Mouse (Mus musculus) lung, adult 2 months (tissue): ENCODE results near the gene Hnrnpll. TPM values are rescaled to one million over a fixed set of nuclear protein-coding genes. Genes with fewer than 3 reads are reported as not detected.
"Not testable (repeated sequence)": the region's sequence is repeated elsewhere in the genome, so short reads cannot be mapped to it uniquely, and the experiment has no call there.

Source experiments
- DNase-seq: peaks from one replicate; pipeline ENCODE4 v3.0.0; 2022
- H3K4me1 ChIP-seq: fragments of 200-500 bp; 2 replicates; pipeline ENCODE4 v1.6.1; 2011; ENCODE audit warnings: low read length; ENCODE audit not compliant: control insufficient read depth, insufficient read depth
- H3K4me3 ChIP-seq: fragments of 200-500 bp; replicated peaks from 2 replicates; pipeline ENCODE3; 2011; ENCODE audit warnings: low read depth, mild to moderate bottlenecking, control low read depth, low read length; ENCODE audit errors: extremely low read depth
- CTCF ChIP-seq: fragments of 200-500 bp; IDR thresholded peaks from 2 replicates; pipeline ENCODE4 v1.5.1; 2011; ENCODE audit warnings: mild to moderate bottlenecking, low read length, control low read depth; ENCODE audit not compliant: insufficient read depth
- POLR2A ChIP-seq: fragments of 200-500 bp; IDR thresholded peaks from 2 replicates; pipeline ENCODE4 v1.6.1; 2011; ENCODE audit warnings: low read depth, mild to moderate bottlenecking, control low read depth, low read length, borderline replicate concordance; ENCODE audit errors: extremely low read depth
- WGBS: fragments of 180-500 bp; shearing (Covaris S2); methylation state at CpG from one replicate; pipeline ENCODE4 v1.1.7; 2018; 5-methylcytosine and 5-hydroxymethylcytosine counted together
- polyA plus RNA-seq: library from polyadenylated mRNA; depleted of rRNA; stranded (reverse); fragments of >200 nt; gene quantifications from 2 replicates; pipeline ENCODE4 v1.2.3, GENCODE M21; 2012

Gene Hnrnpll
- polyA plus RNA-seq, 1 experiment = 18.2 TPM

DNA sequence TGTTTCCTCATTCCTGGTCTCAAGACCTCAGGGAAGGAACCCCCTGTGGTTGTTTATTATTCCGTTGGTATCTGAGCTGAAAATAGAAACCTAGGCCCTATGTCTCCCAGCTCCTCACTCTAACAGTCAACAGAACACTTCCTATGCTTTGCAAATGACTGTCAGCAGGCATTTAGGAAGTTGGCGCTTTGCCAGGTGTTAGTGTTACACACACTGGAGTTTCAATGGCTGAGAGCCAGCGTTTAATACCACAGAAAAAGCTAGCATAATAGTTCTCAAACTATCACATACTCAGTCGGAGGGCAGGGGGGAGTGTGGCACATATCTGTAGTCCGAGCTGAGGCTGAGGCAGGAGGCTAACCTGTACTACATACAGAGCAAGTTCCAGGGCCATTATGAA lies 53.3 kb downstream of the Hnrnpll start:
- H3K4me1 ChIP-seq = peaks cover 5% of the 10 kb centered on the region
- H3K4me3 ChIP-seq = no peak overlapping the region
- 13% methylated on average over 5 of the region's 5 CpGs for WGBS
- DNase-seq = peak; percentile 48
- TF ChIP-seq POLR2A (no peak), CTCF (no peak)

DNA sequence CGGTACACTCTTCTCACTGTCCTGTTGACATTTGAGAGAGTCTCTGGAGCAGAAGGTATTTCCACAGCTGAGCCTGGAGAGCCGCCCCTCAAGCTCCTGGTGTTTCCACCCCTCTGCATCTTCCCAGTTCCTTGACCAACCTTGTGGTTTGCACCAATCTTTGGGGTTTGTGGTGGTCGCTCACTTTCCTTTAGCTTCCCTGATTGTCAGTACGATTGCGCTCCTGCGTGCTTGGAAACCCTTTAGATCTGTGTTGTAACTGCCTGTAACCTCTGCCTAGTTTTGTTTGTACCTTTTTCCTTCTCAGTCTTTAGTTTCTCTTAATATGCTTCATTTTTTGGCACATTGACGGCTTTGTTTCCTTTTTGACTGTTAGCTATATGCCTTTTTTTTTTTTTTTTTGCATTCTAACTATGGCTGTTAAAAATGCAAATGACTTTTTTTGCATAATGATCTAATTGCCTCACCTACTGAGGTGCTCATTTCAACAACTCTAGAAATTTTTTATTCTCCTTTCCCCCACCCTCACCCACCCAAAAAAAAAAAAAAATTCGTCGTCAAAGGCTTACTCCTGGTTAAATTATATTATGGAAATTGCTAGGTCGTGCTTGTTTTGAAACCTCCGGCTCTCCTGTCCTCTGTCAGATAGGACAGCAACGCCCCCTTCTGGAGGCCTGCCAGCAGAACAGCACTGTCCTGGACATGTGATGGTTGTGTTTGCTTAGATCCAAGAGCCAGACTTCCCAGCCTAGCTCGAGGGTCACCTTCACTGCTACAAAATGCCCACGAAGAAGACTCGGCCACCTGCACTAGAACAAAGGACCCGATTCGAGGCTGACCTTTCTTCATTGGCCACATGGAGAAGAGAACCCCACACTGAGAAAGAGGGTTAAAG lies 57.5 kb downstream of the Hnrnpll start:
- H3K4me1 ChIP-seq = peaks cover 5% of the 10 kb centered on the region
- 38% methylated on average over 17 of the region's 17 CpGs for WGBS
- TF ChIP-seq POLR2A (no peak), CTCF (peak; percentile 61)
- peak; percentile 59 for DNase-seq
- no peak overlapping the region for H3K4me3 ChIP-seq

DNA sequence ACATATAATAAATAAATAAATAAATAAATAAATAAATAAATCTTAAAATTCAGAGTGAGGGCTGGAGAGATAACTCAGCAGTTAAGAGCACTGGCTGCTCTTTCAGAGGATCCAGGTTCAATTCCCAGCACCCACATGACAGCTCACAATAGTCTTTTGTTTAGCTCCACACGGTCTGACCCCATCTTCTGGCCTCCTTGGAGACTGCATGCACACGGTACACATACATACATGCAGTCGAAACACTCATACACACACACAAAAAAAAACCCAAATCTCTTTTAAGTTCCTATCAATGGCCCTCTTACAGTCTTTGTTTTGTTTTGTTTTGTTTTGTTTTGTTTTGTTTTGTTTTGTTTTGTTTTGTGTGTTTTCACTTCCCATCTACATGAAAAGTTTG lies 58.3 kb downstream of the Hnrnpll start:
- WGBS = 96% methylated on average over 3 of the region's 3 CpGs
- not testable (repeated sequence) for H3K4me3 ChIP-seq, DNase-seq, H3K4me1 ChIP-seq

DNA sequence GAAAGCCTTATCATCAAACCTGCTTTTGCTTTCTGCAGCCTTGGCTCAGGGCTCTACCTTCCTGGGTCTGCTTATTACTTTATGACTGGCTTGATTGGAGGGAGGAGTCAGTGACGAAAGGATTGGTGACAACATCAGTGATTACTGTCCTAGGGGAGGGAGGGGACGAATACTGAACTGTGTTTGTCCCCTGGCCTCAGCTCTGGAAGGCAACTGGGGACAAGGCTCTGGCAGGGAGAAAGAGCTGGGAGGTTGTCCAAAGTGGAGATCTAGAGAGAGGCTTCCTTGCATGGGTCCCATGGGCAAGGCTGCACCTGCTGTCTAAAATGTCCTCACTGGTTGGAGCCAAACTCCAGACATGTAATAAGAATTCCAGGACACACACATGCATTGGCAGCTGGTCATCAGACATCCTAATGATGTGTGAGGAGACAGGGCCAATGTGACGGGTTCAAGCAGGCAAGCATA lies 59.7 kb downstream of the Hnrnpll start:
- 65% methylated on average over 3 of the region's 3 CpGs for WGBS
- no peak for DNase-seq
- H3K4me1 ChIP-seq = no peaks in the 10 kb centered on the region
- TF ChIP-seq POLR2A = no peak
- no peak for TF ChIP-seq CTCF
- H3K4me3 ChIP-seq = no peak overlapping the region

DNA sequence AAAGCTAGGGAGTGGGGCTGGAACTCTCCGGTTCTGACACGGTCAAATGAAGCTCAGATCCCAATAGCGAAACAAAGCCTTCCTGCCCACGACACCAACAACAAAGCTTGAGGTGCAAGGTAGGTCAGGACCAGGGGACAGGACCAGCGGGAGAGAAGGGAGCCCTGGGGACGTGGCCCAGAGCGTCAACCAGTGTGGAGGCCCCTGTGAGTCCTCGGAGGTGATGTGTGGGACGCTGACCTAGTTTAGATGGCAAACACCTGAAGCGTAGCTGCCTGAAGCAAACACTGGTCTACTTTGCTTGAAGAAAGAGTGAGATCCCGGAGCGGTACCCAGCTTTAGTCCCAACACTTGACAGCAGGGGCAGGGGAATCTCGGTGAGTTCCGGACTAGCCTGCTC lies 62.5 kb downstream of the Hnrnpll start:
- H3K4me1 ChIP-seq = no peaks in the 10 kb centered on the region
- TF ChIP-seq CTCF (no peak), POLR2A (no peak)
- H3K4me3 ChIP-seq = no peak overlapping the region
- WGBS = 93% methylated on average over 14 of the region's 14 CpGs
- DNase-seq = no peak

DNA sequence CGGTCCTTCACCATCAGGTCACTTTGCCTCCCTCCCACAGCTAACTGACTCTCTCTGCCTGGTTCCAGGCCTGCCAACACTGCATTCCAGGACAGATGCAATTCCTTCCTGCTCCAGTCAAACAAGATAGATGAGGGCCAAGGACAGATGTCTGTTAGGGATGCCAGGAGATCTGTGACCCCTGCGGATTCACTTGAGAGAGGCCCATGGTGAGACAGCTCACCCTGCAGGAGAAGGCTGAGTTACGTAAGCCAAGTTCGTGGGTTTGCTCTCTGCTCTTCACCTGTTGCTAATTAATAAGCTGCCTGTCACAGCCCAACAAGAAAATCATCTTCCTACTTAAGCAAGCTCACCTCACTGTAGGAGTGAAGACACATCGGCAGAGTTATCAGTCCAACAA lies 63.1 kb downstream of the Hnrnpll start:
- no peak for DNase-seq
- 70% methylated on average over 5 of the region's 5 CpGs for WGBS

DNA sequence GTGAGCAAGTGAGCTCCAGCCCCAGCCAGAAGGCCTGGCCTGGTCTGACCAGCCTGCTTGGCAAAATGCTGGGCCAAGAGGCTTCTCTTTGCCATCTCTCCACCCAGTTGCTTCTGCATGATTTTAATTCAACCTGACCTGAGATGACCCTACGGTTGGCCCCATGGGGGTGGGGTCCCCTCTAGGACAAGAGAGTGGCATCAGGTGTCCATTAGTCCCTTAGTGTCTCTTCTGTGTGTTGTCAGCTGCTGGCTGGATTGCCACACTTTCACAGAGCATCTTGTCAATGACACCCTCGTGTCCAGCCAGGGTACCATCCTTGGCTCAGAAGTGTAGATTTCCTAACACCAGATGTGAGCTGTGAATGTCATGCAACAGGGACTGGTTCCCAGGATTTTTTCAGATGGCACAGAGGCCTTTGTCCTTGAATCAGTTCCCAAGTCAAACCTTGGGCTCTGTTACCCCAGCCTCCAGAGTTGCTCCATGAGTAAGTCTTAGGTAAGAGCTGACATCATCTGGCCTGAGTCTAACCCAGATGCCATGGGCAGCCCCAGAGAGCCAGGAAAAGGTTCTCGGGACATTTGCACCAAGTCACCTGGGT lies 66.9 kb downstream of the Hnrnpll start:
- DNase-seq = no peak
- WGBS = 66% methylated on average over 3 of the region's 3 CpGs

More for the DNA sequence above, 63.1 kb downstream of the Hnrnpll start:
- H3K4me1 ChIP-seq = no peaks in the 10 kb centered on the region
- no peak overlapping the region for H3K4me3 ChIP-seq
- no peak for TF ChIP-seq POLR2A
- TF ChIP-seq CTCF = no peak

DNA sequence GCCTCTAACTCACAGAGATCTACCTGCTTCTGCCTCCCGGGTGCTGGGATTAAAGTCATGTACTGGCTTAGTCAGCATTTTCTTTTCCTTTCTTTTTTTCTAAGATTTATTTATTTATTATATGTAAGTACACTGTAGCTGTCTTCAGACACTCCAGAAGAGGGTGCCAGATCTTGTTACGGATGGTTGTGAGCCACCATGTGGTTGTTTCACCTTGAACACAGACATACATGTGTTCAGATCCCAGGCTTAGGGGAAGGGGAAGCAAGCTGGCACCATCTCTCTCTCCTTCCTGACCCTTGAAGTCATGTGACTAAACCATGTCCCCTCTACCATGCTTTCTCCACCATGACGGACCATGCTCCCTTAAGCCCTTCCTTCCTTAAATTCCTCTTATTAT lies 70.0 kb downstream of the Hnrnpll start:
- Histone ChIP-seq H3K4me1 (no peaks in the 10 kb centered on the region), H3K4me3 (no peak overlapping the region)
- DNase-seq = no peak
- no peak for TF ChIP-seq POLR2A
- no peak for TF ChIP-seq CTCF
- WGBS = 94% methylated on average over 3 of the region's 3 CpGs

More for the DNA sequence above, 66.9 kb downstream of the Hnrnpll start:
- TF ChIP-seq POLR2A (no peak), CTCF (no peak)
- Histone ChIP-seq H3K4me3 (no peak overlapping the region), H3K4me1 (no peaks in the 10 kb centered on the region)

DNA sequence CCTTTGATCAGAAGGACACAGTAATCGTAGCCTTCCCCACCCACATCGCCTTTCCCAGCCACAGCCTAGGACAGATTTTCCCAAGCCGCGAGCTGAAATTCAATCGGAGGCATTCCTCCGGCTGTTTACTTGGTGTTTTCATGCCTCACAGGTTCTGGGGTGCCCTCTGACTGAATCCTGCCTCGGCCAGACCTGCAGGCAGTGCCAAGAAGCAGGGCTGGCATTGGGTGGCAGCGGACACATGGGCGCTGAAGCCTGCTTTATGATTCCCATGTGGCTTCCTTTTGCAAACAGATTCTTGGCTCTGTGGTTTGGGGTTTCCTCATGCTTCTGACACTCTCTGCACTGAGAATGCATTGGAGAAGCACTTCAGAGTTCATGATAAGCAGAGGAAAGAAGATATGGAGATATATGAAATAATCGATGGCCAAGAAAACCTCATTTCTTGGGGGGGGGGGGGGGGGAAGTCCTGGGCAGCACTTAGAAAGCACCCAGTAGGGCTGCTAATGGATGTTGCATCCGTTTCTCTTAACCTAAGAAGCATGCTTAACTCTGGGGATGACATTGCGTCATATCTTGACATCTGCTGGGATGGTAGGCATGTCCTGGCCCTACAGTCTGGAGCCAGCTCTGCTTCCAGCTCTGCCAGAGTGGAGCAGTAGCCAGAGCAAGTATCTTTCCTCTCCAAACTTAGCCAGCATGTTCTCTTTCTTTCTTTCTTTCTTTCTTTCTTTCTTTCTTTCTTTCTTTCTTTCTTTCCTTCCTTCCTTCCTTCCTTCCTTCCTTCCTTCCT lies 70.8 kb downstream of the Hnrnpll start:
- DNase-seq = no peak
- Histone ChIP-seq H3K4me1 (no peaks in the 10 kb centered on the region), H3K4me3 (no peak overlapping the region)
- WGBS = 58% methylated on average over 12 of the region's 12 CpGs
- TF ChIP-seq CTCF (no peak), POLR2A (no peak)

DNA sequence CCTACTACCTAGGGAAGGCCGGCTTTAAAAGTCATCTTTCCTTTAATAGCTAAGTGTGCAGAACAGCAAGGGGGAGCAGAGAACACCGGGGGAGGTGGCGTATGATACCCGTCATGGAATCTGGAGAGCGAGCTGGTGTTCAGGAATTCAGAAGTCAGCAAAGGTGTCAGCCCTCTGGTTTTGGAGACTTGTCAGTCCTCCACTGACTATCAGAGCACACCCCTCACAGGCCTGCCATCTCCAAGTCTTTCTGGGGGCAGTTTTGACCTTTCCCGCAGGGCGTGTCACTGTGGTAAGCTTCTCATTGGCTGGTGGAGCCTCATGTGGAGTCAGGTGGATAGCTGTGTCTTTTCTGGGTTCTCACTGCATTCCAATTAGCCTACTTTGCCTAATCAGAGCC lies 72.0 kb downstream of the Hnrnpll start:
- Histone ChIP-seq H3K4me3 (no peak overlapping the region), H3K4me1 (no peaks in the 10 kb centered on the region)
- TF ChIP-seq POLR2A (no peak), CTCF (no peak)
- no peak for DNase-seq
- 90% methylated on average over 7 of the region's 7 CpGs for WGBS
